Mouse (Mus musculus): ENCODE data around the gene Sh3glb1. TPM values are rescaled to one million over a fixed set of nuclear protein-coding genes. Genes with fewer than 3 reads are reported as not detected.

Sh3glb1 gene
- polyA plus RNA-seq, 1 experiment from 2014 or later, result 139 TPM

GRCm38 (mm10) chr3:144703959-144704358 lies 16.2 kb downstream of the Sh3glb1 start:
- peaks cover 13% of the 10 kb centered on the region for H3K36me3 ChIP-seq (ENCODE audit: control insufficient read depth, insufficient read depth, low read length)
- H3K4me2 ChIP-seq, result no peak overlapping the region
- 89% methylated on average over 6 of the region's 6 CpGs for WGBS (ENCODE audit: insufficient replicate concordance)
- no peaks in the 10 kb centered on the region for H3K9me3 ChIP-seq (replicated peaks; ENCODE audit: control insufficient read depth, low read length)
- ATAC-seq (replicated peaks; ENCODE audit: insufficient number of reproducible peaks, low FRiP score, low TSS enrichment), result no peak
- no peak overlapping the region for H3K9ac ChIP-seq (ENCODE audit: low read depth, low read length)
- H3K27me3 ChIP-seq (ENCODE audit: control insufficient read depth, insufficient read depth, low read length), result no peaks in the 10 kb centered on the region
- no peaks in the 10 kb centered on the region for H3K4me1 ChIP-seq (ENCODE audit: control insufficient read depth, insufficient read depth, low read length)
- H3K4me3 ChIP-seq (ENCODE audit: low read depth, low read length), result no peak overlapping the region
- H3K27ac ChIP-seq (ENCODE audit: low read depth, low read length), result no peak overlapping the region

- no peaks in the 10 kb centered on the region for H3K27me3 ChIP-seq (ENCODE audit: control insufficient read depth, insufficient read depth, low read length)
These were observed 21.2 kb downstream of the Sh3glb1 start for GRCm38 (mm10) chr3:144698790-144699433.

GRCm38 (mm10) chr3:144697942-144698341 lies 22.2 kb downstream of the Sh3glb1 start:
- Histone ChIP-seq H3K27me3 (ENCODE audit: control insufficient read depth, insufficient read depth, low read length) (no peaks in the 10 kb centered on the region), H3K9me3 (replicated peaks; ENCODE audit: control insufficient read depth, low read length) (no peaks in the 10 kb centered on the region), H3K4me2 (no peak overlapping the region), H3K4me1 (ENCODE audit: control insufficient read depth, insufficient read depth, low read length) (no peaks in the 10 kb centered on the region), H3K4me3 (ENCODE audit: low read depth, low read length) (no peak overlapping the region), H3K9ac (ENCODE audit: low read depth, low read length) (no peak overlapping the region), H3K36me3 (ENCODE audit: control insufficient read depth, insufficient read depth, low read length) (peaks cover 29% of the 10 kb centered on the region), H3K27ac (ENCODE audit: low read depth, low read length) (no peak overlapping the region)
- 79% methylated on average over 3 of the region's 3 CpGs for WGBS (ENCODE audit: insufficient replicate concordance)
- ATAC-seq (replicated peaks; ENCODE audit: insufficient number of reproducible peaks, low FRiP score, low TSS enrichment), result no peak

More at GRCm38 (mm10) chr3:144698790-144699433, 21.2 kb downstream of the Sh3glb1 start:
- Histone ChIP-seq H3K4me3 (ENCODE audit: low read depth, low read length) (no peak overlapping the region), H3K4me1 (ENCODE audit: control insufficient read depth, insufficient read depth, low read length) (no peaks in the 10 kb centered on the region), H3K36me3 (ENCODE audit: control insufficient read depth, insufficient read depth, low read length) (peaks cover 29% of the 10 kb centered on the region), H3K4me2 (no peak overlapping the region), H3K9me3 (replicated peaks; ENCODE audit: control insufficient read depth, low read length) (no peaks in the 10 kb centered on the region), H3K27ac (ENCODE audit: low read depth, low read length) (no peak overlapping the region), H3K9ac (ENCODE audit: low read depth, low read length) (no peak overlapping the region)
- WGBS (ENCODE audit: insufficient replicate concordance), result 70% methylated on average over 5 of the region's 5 CpGs
- ATAC-seq (replicated peaks; ENCODE audit: insufficient number of reproducible peaks, low FRiP score, low TSS enrichment), result no peak

GRCm38 (mm10) chr3:144697154-144697553 lies 23.0 kb downstream of the Sh3glb1 start:
- WGBS (ENCODE audit: insufficient replicate concordance), result 81% methylated on average over 5 of the region's 5 CpGs
- no peaks in the 10 kb centered on the region for H3K9me3 ChIP-seq (replicated peaks; ENCODE audit: control insufficient read depth, low read length)
- H3K4me1 ChIP-seq (ENCODE audit: control insufficient read depth, insufficient read depth, low read length), result no peaks in the 10 kb centered on the region
- H3K27ac ChIP-seq (ENCODE audit: low read depth, low read length), result no peak overlapping the region
- H3K4me3 ChIP-seq (ENCODE audit: low read depth, low read length), result no peak overlapping the region
- H3K9ac ChIP-seq (ENCODE audit: low read depth, low read length), result no peak overlapping the region
- ATAC-seq (replicated peaks; ENCODE audit: insufficient number of reproducible peaks, low FRiP score, low TSS enrichment), result no peak
- H3K36me3 ChIP-seq (ENCODE audit: control insufficient read depth, insufficient read depth, low read length), result peaks cover 31% of the 10 kb centered on the region
- H3K4me2 ChIP-seq, result no peak overlapping the region
- no peaks in the 10 kb centered on the region for H3K27me3 ChIP-seq (ENCODE audit: control insufficient read depth, insufficient read depth, low read length)

- ATAC-seq (replicated peaks; ENCODE audit: insufficient number of reproducible peaks, low FRiP score, low TSS enrichment), result no peak
- Histone ChIP-seq H3K27me3 (ENCODE audit: control insufficient read depth, insufficient read depth, low read length) (no peaks in the 10 kb centered on the region), H3K36me3 (ENCODE audit: control insufficient read depth, insufficient read depth, low read length) (peaks cover 26% of the 10 kb centered on the region), H3K27ac (ENCODE audit: low read depth, low read length) (no peak overlapping the region), H3K9ac (ENCODE audit: low read depth, low read length) (no peak overlapping the region), H3K4me2 (no peak overlapping the region), H3K4me1 (ENCODE audit: control insufficient read depth, insufficient read depth, low read length) (no peaks in the 10 kb centered on the region), H3K9me3 (replicated peaks; ENCODE audit: control insufficient read depth, low read length) (no peaks in the 10 kb centered on the region), H3K4me3 (ENCODE audit: low read depth, low read length) (no peak overlapping the region)
- 85% methylated on average over 7 of the region's 7 CpGs for WGBS (ENCODE audit: insufficient replicate concordance)
These were observed 25.2 kb downstream of the Sh3glb1 start for GRCm38 (mm10) chr3:144694941-144695340.

DNA sequence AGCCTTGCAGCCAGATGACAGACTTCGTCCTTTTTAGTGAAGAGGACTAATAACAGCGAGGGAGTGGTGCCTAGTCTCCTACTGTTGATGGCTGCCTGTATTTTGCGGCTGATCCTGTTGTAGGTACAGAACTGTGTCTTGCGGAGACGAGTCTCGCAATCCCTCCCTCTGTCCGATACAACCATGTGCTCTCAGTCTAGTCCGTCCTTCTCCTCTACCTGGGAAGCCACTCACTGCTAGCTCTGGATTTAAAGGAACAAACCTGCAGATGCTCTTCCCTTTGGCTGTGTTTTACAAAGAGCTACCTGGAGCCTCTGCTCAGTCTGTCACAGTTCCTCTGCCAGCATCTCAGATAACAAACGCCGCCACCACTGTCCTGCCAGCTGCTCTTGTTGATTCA lies 26.1 kb downstream of the Sh3glb1 start:
- no peak overlapping the region for H3K27ac ChIP-seq (ENCODE audit: low read depth, low read length)
- peaks cover 26% of the 10 kb centered on the region for H3K36me3 ChIP-seq (ENCODE audit: control insufficient read depth, insufficient read depth, low read length)
- H3K27me3 ChIP-seq (ENCODE audit: control insufficient read depth, insufficient read depth, low read length), result no peaks in the 10 kb centered on the region
- peaks cover 3% of the 10 kb centered on the region; the same call in 1 of the 2 replicates for H3K4me1 ChIP-seq (ENCODE audit: control insufficient read depth, insufficient read depth, low read length)
- H3K9ac ChIP-seq (ENCODE audit: low read depth, low read length), result no peak overlapping the region
- no peak overlapping the region for H3K4me3 ChIP-seq (ENCODE audit: low read depth, low read length)
- WGBS (ENCODE audit: insufficient replicate concordance), result 90% methylated on average over 10 of the region's 10 CpGs
- H3K9me3 ChIP-seq (replicated peaks; ENCODE audit: control insufficient read depth, low read length), result no peaks in the 10 kb centered on the region
- no peak for ATAC-seq (replicated peaks; ENCODE audit: insufficient number of reproducible peaks, low FRiP score, low TSS enrichment)
- no peak overlapping the region for H3K4me2 ChIP-seq

DNA sequence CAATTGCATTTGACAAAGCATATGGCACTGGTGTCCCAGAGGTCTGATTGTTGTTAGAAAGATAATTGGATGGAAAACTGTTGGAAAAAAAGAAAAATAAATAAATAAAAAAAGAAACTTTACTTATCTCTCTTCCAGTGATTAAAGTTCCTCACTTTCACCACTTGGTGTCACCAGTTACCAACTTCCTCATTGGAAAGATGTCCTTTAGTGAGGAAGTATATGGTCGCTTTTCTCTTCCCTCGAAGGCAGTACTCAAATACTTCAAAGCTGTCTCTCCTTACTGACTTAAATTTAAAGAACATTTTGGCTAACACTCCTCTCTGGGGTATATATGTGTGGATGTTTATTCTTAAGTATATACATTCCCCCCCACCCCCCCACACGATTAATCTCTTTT lies 28.1 kb downstream of the Sh3glb1 start:
- 59% methylated on average over 3 of the region's 3 CpGs for WGBS (ENCODE audit: insufficient replicate concordance)
- no peak for ATAC-seq (replicated peaks; ENCODE audit: insufficient number of reproducible peaks, low FRiP score, low TSS enrichment)
- Histone ChIP-seq H3K4me3 (ENCODE audit: low read depth, low read length) (no peak overlapping the region), H3K36me3 (ENCODE audit: control insufficient read depth, insufficient read depth, low read length) (peaks cover 24% of the 10 kb centered on the region), H3K4me2 (no peak overlapping the region), H3K27me3 (ENCODE audit: control insufficient read depth, insufficient read depth, low read length) (no peaks in the 10 kb centered on the region), H3K9me3 (replicated peaks; ENCODE audit: control insufficient read depth, low read length) (no peaks in the 10 kb centered on the region), H3K4me1 (ENCODE audit: control insufficient read depth, insufficient read depth, low read length) (peaks cover 3% of the 10 kb centered on the region; the same call in 1 of the 2 replicates), H3K9ac (ENCODE audit: low read depth, low read length) (no peak overlapping the region), H3K27ac (ENCODE audit: low read depth, low read length) (no peak overlapping the region)

DNA sequence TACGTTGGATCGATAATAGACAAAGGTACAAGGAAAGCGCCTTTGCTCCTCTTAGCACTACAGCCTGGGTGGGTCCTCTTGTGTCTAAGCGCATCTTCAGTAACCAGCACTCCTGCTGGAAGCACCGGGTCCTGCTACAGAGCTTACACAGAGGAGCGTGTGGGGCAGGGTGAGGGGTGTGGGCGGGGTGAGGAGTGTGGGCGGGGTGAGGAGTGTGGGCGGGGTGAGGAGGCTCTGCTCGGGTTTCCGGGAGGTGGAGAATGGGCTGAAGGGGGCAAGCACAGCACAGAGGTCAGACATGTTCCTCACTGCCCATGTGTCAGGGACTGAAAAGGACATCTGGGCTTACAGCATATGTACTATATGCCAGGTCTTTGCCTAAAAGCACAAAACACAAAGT lies 30.9 kb downstream of the Sh3glb1 start:
- ATAC-seq (replicated peaks; ENCODE audit: insufficient number of reproducible peaks, low FRiP score, low TSS enrichment), result peak; percentile 94
- peaks cover 3% of the 10 kb centered on the region; the same call in 1 of the 2 replicates for H3K4me1 ChIP-seq (ENCODE audit: control insufficient read depth, insufficient read depth, low read length)
- H3K4me3 ChIP-seq (ENCODE audit: low read depth, low read length), result no peak overlapping the region
- H3K27ac ChIP-seq (ENCODE audit: low read depth, low read length), result no peak overlapping the region
- WGBS (ENCODE audit: insufficient replicate concordance), result 19% methylated on average over 11 of the region's 11 CpGs
- no peaks in the 10 kb centered on the region for H3K9me3 ChIP-seq (replicated peaks; ENCODE audit: control insufficient read depth, low read length)
- H3K27me3 ChIP-seq (ENCODE audit: control insufficient read depth, insufficient read depth, low read length), result no peaks in the 10 kb centered on the region
- H3K9ac ChIP-seq (ENCODE audit: low read depth, low read length), result no peak overlapping the region
- H3K4me2 ChIP-seq, result no peak overlapping the region
- H3K36me3 ChIP-seq (ENCODE audit: control insufficient read depth, insufficient read depth, low read length), result peaks cover 12% of the 10 kb centered on the region

- Histone ChIP-seq H3K27me3 (ENCODE audit: control insufficient read depth, insufficient read depth, low read length) (no peaks in the 10 kb centered on the region), H3K4me1 (ENCODE audit: control insufficient read depth, insufficient read depth, low read length) (peaks cover 5% of the 10 kb centered on the region; the same call in 1 of the 2 replicates), H3K36me3 (ENCODE audit: control insufficient read depth, insufficient read depth, low read length) (peaks cover 9% of the 10 kb centered on the region), H3K9ac (ENCODE audit: low read depth, low read length) (no peak overlapping the region), H3K4me3 (ENCODE audit: low read depth, low read length) (no peak overlapping the region), H3K4me2 (no peak overlapping the region), H3K27ac (ENCODE audit: low read depth, low read length) (no peak overlapping the region), H3K9me3 (replicated peaks; ENCODE audit: control insufficient read depth, low read length) (no peaks in the 10 kb centered on the region)
- ATAC-seq (replicated peaks; ENCODE audit: insufficient number of reproducible peaks, low FRiP score, low TSS enrichment), result no peak
- WGBS (ENCODE audit: insufficient replicate concordance), result 89% methylated on average over 8 of the region's 8 CpGs
These were observed 31.9 kb downstream of the Sh3glb1 start for GRCm38 (mm10) chr3:144688284-144688683.

Data from heart, embryonic 11.5 days (tissue).